Mouse (Mus musculus): ENCODE data around the gene Cntnap2.

Gene Cntnap2

DNA sequence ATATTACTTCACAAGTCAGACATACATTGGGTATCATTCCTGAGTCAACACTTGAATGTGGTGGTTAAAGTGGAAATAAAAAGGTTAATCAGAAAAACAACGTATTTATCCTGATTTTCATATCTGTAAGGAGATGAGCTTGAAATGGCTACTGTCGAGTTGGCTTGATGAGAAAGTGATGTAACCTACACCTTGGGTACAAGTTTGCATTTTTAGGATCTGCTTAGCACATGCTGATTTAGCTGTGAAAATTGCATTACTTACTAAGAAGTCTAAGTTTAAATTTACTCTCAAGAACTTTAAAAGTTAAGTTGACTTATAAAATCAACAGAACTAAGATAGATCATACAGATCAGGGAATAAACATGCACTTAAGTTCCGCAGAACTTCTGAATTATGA is 879.1 kb downstream of the Cntnap2 start:
- DNase-seq (ENCODE audit: low read depth): no peak

- no peak for DNase-seq (ENCODE audit: low read depth)
These were observed 879.6 kb downstream of the Cntnap2 start for GRCm38 (mm10) chr6:45938775-45939174.

GRCm38 (mm10) chr6:45945144-45945985 is 886.2 kb downstream of the Cntnap2 start:
- DNase-seq (ENCODE audit: low read depth): no peak

DNA sequence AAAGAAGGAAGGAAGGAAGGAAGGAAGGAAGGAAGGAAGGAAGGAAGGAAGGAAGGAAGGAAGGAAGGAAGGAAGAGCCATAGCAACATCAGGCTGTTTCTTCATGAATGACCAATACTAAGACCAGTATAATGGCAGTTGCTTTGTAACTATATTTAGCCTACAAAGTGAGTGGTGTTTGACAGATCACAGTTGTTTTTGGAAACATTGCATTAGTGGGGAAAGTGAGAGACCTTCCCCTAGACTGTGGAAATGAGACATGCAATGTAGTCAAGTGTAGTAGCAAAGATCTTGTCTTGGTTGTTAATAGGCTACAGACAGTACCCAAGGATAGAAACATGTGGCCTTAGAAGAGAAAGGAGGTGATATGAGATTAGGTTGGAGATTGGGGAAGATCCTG is 895.6 kb downstream of the Cntnap2 start:
- no peak for DNase-seq (ENCODE audit: low read depth)

DNA sequence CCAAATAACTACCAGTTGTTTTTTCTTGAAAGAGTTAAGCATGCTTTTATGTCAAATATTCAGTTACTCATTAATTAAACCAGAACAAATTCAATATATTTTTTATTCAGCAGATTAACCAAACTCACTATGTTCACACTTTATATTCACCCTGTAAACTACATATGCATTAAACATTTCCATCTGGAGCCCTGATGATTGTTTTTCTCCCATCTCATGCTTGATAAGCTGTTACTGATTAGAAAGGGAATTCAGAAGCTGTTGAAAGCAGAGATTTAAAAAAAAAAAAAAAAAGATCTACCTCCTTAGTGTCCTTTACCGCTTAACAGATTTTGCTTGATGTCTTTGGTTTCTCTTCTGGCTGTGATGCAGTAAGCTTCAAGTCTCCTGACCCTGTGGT is 905.3 kb downstream of the Cntnap2 start:
- no peak for DNase-seq (ENCODE audit: low read depth)

DNA sequence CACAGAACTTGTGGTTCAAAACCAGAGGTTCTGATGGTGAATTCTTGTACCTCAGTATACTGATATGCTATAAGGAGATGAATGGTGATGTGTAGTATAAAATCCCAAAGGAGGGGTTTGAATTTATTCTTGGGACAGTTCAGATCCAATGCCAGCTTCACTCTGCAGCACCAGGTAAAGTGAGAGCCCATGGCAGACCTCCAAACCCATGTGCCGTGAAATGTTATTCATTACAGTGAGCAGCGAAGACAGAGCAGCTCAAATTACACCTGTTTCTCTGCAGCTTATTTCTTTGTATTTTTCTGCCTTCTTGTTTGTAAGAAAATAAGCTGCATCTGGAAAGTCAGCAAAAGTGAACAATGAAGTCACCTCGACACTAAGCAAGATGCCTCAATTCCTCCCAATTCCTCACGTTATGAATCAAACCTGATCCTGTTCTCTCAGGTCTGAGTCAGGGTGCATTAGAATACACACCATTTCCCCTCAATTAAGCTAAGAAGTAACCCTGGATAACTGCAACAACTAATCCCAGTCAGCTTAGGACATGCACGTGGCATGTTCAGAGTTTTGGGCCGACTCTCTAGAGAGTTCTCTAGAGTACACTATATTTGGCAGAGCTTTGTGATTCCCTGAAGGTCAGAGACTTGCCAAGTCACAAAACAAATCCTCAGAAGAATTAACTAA is 915.5 kb downstream of the Cntnap2 start:
- DNase-seq (ENCODE audit: low read depth): no peak

- no peak for DNase-seq (ENCODE audit: low read depth)
These were observed 920.0 kb downstream of the Cntnap2 start for GRCm38 (mm10) chr6:45979171-45979570.

DNA sequence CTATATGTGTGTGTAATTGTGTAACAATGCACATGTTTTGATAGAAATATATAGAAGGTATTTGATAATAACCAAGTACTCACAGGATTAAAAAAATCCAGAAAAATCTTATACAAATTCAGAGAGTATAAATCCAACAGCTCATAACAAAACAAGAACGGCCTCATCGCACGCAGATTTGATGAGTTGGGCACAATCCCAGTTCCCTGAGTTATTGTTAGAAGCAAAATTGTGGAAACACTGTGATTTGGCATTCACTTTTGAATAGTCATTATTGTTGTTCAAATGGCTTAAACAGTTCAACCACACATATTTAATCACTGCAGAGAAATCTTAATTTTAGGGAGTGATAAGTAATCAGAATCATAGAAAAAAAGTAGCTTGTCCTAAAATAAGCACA is 928.9 kb downstream of the Cntnap2 start:
- DNase-seq (ENCODE audit: low read depth): no peak

DNA sequence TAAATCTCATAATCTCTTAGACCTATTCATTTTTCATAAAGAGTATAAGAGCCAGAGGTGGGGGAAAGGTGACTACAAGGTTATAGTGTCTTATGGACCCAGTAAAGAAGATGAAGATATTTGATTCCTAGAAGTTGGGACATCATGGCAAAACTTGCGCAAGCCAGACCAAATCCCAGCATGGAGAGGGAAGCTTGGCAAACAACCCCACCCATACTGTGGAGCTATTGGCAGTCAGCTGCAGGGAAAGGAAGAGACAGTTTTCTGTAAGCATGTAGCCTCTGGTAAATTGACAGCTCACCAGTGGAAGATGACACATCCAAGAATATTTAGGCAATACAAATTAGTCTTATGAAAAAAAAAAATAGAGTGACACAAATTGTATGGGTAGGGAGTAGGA is 931.9 kb downstream of the Cntnap2 start:
- DNase-seq (ENCODE audit: low read depth): no peak

- no peak for DNase-seq (ENCODE audit: low read depth)
These were observed 963.5 kb downstream of the Cntnap2 start for GRCm38 (mm10) chr6:46022515-46023143.

GRCm38 (mm10) chr6:46031821-46032594 is 972.9 kb downstream of the Cntnap2 start:
- no peak for DNase-seq (ENCODE audit: low read depth)

GRCm38 (mm10) chr6:46033108-46033507 is 974.0 kb downstream of the Cntnap2 start:
- no peak for DNase-seq (ENCODE audit: low read depth)

DNA sequence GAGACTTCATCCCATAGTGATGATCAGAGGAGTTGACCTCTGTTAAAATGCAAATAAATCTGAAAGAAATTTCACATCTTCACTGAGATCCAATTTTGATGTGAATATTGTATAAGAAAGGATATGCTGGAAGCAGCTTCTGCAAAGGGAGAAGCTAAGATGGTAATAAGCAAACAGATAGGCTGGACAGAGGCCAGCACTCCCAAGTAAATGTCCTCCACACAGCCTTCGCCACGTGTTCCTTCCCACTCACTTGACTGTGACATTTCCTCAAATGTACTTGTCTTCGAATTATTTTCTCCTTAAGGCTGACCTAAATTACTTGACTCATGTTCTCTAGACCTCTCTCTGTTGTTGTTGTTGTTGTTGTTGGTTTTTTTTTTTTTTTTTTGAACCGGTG is 981.5 kb downstream of the Cntnap2 start:
- no peak for DNase-seq (ENCODE audit: low read depth)

DNA sequence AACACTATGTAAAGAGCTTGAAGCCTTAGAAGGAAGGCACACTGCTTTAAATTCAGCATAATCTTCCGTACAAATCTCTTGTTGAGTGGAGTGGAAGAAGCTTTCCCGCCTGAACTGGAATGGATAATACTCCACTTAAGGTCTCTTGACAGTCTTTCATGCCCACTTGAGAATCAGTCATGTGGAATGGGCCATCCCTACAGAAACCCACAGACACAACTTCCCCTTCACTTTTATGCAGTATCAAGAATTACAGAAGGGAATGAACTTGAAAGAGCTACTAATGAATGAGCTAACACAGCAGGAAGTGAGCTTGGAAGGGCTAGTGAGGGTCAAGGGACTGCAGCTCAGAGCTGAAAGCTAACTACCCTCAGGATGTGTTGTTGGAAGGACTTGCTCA is 1021.1 kb downstream of the Cntnap2 start:
- no peak for DNase-seq (ENCODE audit: low read depth)

GRCm38 (mm10) chr6:46081432-46081831 is 1022.3 kb downstream of the Cntnap2 start:
- DNase-seq (ENCODE audit: low read depth): no peak

- no peak for DNase-seq (ENCODE audit: low read depth)
These were observed 1084.2 kb downstream of the Cntnap2 start for GRCm38 (mm10) chr6:46143189-46143841.

GRCm38 (mm10) chr6:46166837-46167236 is 1107.7 kb downstream of the Cntnap2 start:
- DNase-seq (ENCODE audit: low read depth): no peak

DNA sequence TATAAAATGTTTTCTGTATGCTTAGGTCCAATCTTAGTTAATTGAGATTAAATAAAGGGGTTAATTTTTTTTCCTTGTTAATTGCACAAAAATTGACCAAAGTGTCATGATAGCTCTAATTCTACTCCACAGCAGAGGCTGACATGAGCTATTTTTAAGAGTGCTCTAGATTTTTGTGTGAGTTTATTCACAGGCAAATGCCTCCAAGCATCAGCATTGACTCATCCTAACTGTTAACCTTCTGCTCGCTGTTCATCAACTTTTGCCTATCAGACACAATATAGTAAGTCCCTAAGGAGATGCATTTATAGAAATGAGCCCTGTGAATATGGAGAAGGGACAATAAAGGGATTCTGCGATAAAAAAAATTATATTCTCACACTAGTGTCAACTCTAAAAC is 1138.1 kb downstream of the Cntnap2 start:
- DNase-seq (ENCODE audit: low read depth): no peak

DNA sequence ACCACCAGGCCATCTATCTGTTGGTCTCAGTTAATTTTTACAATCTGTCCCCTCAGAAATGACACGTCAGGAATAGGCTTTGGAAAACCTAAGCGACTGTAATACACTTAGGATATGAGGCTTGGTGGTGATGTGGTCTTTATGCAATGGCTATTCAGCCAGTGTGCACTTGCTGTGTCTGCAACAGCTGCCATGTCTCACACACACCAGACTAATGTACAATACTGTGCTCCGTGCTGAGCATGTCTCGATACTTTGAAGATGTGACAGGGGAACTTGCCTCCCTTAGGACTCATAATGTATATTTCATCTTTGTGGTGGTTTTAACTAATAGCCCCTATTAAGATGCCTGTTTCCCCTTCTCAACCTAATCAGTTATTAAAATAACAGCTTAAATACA is 1142.7 kb downstream of the Cntnap2 start:
- DNase-seq (ENCODE audit: low read depth): no peak

DNA sequence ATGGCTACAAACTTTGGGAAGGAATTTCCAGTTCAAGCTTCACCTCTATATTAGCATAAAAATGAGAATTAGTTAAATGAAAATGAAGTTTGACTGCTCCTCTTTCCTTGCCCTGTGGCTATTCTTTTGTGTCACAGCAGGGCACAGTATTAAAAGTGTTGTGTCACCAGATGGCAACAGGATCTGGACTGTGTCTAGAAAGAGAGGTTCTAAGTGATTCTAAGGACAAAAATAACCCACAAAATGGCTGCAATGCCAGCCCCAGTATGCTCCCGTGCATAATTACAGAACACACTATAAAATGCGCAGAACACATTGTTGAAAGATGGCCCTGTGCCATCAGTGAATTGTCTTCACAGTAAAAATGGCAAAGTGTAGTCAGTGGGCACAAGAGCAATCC is 1146.4 kb downstream of the Cntnap2 start:
- no peak for DNase-seq (ENCODE audit: low read depth)

GRCm38 (mm10) chr6:46232889-46233288 is 1173.7 kb downstream of the Cntnap2 start:
- DNase-seq (ENCODE audit: low read depth): no peak

DNA sequence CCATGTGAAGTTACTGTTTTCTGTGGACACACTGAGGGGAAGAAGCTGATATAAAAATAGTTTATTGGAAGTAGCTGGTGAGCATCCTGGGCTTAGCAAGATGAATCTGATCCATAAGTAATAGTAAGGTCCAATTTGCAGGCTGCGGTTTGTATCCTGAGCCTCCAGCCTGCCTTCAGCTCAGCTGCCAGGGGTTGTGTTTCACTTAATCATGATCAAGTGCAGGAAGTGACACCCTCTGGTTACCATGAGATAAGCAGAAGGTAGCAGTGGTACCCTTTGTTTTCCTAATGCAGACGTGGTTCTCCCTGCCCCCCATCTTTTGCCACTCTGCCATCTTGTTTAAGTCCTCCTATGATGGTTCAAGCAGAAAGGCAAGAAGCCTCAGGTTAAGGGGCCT is 1181.2 kb downstream of the Cntnap2 start:
- no peak for DNase-seq (ENCODE audit: low read depth)
